Mouse (Mus musculus): Measurements from ENCODE around the gene Ucma. TPM values are rescaled to one million over a fixed set of nuclear protein-coding genes. Genes with fewer than 3 reads are reported as not detected.

Ucma gene
- total RNA-seq, 4 experiments from 2014 or later: 0.43 TPM; not detected in 3

Other genes with a start within 250 kb of the Ucma start
- 10 to 100 TPM; 18.2 to 22.6 (median 19.5) TPM for gene Sephs1, start 94.6 kb upstream of the Ucma start, total RNA-seq (2022)
- 100 to 1,000 TPM; 155 to 199 (median 177) TPM for gene Phyh, start 57.1 kb upstream of the Ucma start, total RNA-seq (2022)
- gene Mcm10, start 36.7 kb downstream of the Ucma start, total RNA-seq (2022): not detected
- gene Optn, start 87.9 kb downstream of the Ucma start, total RNA-seq (2022): 10 to 100 TPM; 65.9 to 85.6 (median 76.9) TPM
- 1 to 10 TPM; 2.0 to 9.4 (median 4.9) TPM for gene Ccdc3, start 161.7 kb downstream of the Ucma start, total RNA-seq (2022)